Mouse (Mus musculus): ENCODE measurements around the gene Clybl. TPM values are rescaled to one million over a fixed set of nuclear protein-coding genes. Genes with fewer than 3 reads are reported as not detected.

The Clybl gene
- polyA plus RNA-seq, 1 experiment = 66.7 TPM

GRCm38 (mm10) chr14:122379996-122380395 lies 198.5 kb downstream of the Clybl start:
- H3K36me3 ChIP-seq (ENCODE audit: control insufficient read depth, insufficient read depth, low read length) = no peaks in the 10 kb centered on the region
- 86% methylated on average over 5 of the region's 5 CpGs for WGBS
- H3K27ac ChIP-seq (ENCODE audit: insufficient read depth, low read depth, low read length) = no peak overlapping the region
- peak; percentile 25 for DNase-seq
- no peaks in the 10 kb centered on the region for H3K4me1 ChIP-seq (ENCODE audit: control insufficient read depth, insufficient read depth, low read length)
- no peak for TF ChIP-seq POLR2A (IDR thresholded peaks at IDR 0.05; ENCODE audit: low read depth, low read length)
- peak; percentile 46; the same call in 1 of the 2 replicates for TF ChIP-seq CTCF (conservative IDR thresholded peaks at IDR 0.05; ENCODE audit: insufficient read depth, insufficient read length, low read depth, low read length)
- H3K27me3 ChIP-seq (replicated peaks; ENCODE audit: control insufficient read depth, insufficient read depth, low read length) = no peaks in the 10 kb centered on the region
- no peak overlapping the region for H3K4me3 ChIP-seq (ENCODE audit: insufficient read depth, low read depth, low read length)

- TF ChIP-seq CTCF (conservative IDR thresholded peaks at IDR 0.05; ENCODE audit: insufficient read depth, insufficient read length, low read depth, low read length) (no peak), POLR2A (IDR thresholded peaks at IDR 0.05; ENCODE audit: low read depth, low read length) (no peak)
- H3K4me3 ChIP-seq (ENCODE audit: insufficient read depth, low read depth, low read length) = no peak overlapping the region
- 86% methylated on average over 15 of the region's 15 CpGs for WGBS
- DNase-seq = no peak
- no peaks in the 10 kb centered on the region for H3K27me3 ChIP-seq (replicated peaks; ENCODE audit: control insufficient read depth, insufficient read depth, low read length)
- no peaks in the 10 kb centered on the region for H3K4me1 ChIP-seq (ENCODE audit: control insufficient read depth, insufficient read depth, low read length)
- H3K36me3 ChIP-seq (ENCODE audit: control insufficient read depth, insufficient read depth, low read length) = no peaks in the 10 kb centered on the region
- no peak overlapping the region for H3K27ac ChIP-seq (ENCODE audit: insufficient read depth, low read depth, low read length)
These were observed 199.7 kb downstream of the Clybl start for GRCm38 (mm10) chr14:122380896-122381845.

- no peaks in the 10 kb centered on the region for H3K4me1 ChIP-seq (ENCODE audit: control insufficient read depth, insufficient read depth, low read length)
- TF ChIP-seq POLR2A (IDR thresholded peaks at IDR 0.05; ENCODE audit: low read depth, low read length) = no peak
- no peak for TF ChIP-seq CTCF (conservative IDR thresholded peaks at IDR 0.05; ENCODE audit: insufficient read depth, insufficient read length, low read depth, low read length)
- no peak for DNase-seq
- H3K4me3 ChIP-seq (ENCODE audit: insufficient read depth, low read depth, low read length) = no peak overlapping the region
- no peaks in the 10 kb centered on the region for H3K36me3 ChIP-seq (ENCODE audit: control insufficient read depth, insufficient read depth, low read length)
- H3K27ac ChIP-seq (ENCODE audit: insufficient read depth, low read depth, low read length) = no peak overlapping the region
- H3K27me3 ChIP-seq (replicated peaks; ENCODE audit: control insufficient read depth, insufficient read depth, low read length) = no peaks in the 10 kb centered on the region
- WGBS = 89% methylated on average over 5 of the region's 5 CpGs
These were observed 200.8 kb downstream of the Clybl start for GRCm38 (mm10) chr14:122382281-122382680.

GRCm38 (mm10) chr14:122383931-122384330 lies 202.4 kb downstream of the Clybl start:
- Histone ChIP-seq H3K27me3 (replicated peaks; ENCODE audit: control insufficient read depth, insufficient read depth, low read length) (no peaks in the 10 kb centered on the region), H3K4me1 (ENCODE audit: control insufficient read depth, insufficient read depth, low read length) (no peaks in the 10 kb centered on the region), H3K4me3 (ENCODE audit: insufficient read depth, low read depth, low read length) (no peak overlapping the region), H3K36me3 (ENCODE audit: control insufficient read depth, insufficient read depth, low read length) (no peaks in the 10 kb centered on the region), H3K27ac (ENCODE audit: insufficient read depth, low read depth, low read length) (no peak overlapping the region)
- WGBS = 87% methylated on average over 6 of the region's 6 CpGs
- TF ChIP-seq CTCF (conservative IDR thresholded peaks at IDR 0.05; ENCODE audit: insufficient read depth, insufficient read length, low read depth, low read length) (no peak), POLR2A (IDR thresholded peaks at IDR 0.05; ENCODE audit: low read depth, low read length) (no peak)
- peak; percentile 9 for DNase-seq

GRCm38 (mm10) chr14:122384447-122385237 lies 203.1 kb downstream of the Clybl start:
- no peak for DNase-seq
- Histone ChIP-seq H3K36me3 (ENCODE audit: control insufficient read depth, insufficient read depth, low read length) (no peaks in the 10 kb centered on the region), H3K4me1 (ENCODE audit: control insufficient read depth, insufficient read depth, low read length) (no peaks in the 10 kb centered on the region), H3K27ac (ENCODE audit: insufficient read depth, low read depth, low read length) (no peak overlapping the region), H3K4me3 (ENCODE audit: insufficient read depth, low read depth, low read length) (no peak overlapping the region), H3K27me3 (replicated peaks; ENCODE audit: control insufficient read depth, insufficient read depth, low read length) (no peaks in the 10 kb centered on the region)
- TF ChIP-seq CTCF (conservative IDR thresholded peaks at IDR 0.05; ENCODE audit: insufficient read depth, insufficient read length, low read depth, low read length) (no peak), POLR2A (IDR thresholded peaks at IDR 0.05; ENCODE audit: low read depth, low read length) (no peak)
- 64% methylated on average over 21 of the region's 21 CpGs for WGBS

- H3K27me3 ChIP-seq (replicated peaks; ENCODE audit: control insufficient read depth, insufficient read depth, low read length) = no peaks in the 10 kb centered on the region
- H3K36me3 ChIP-seq (ENCODE audit: control insufficient read depth, insufficient read depth, low read length) = no peaks in the 10 kb centered on the region
- no peak overlapping the region for H3K27ac ChIP-seq (ENCODE audit: insufficient read depth, low read depth, low read length)
- WGBS = 63% methylated on average over 3 of the region's 3 CpGs
- TF ChIP-seq POLR2A (IDR thresholded peaks at IDR 0.05; ENCODE audit: low read depth, low read length) = no peak
- TF ChIP-seq CTCF (conservative IDR thresholded peaks at IDR 0.05; ENCODE audit: insufficient read depth, insufficient read length, low read depth, low read length) = no peak
- no peaks in the 10 kb centered on the region for H3K4me1 ChIP-seq (ENCODE audit: control insufficient read depth, insufficient read depth, low read length)
- no peak overlapping the region for H3K4me3 ChIP-seq (ENCODE audit: insufficient read depth, low read depth, low read length)
- DNase-seq = no peak
These were observed 203.7 kb downstream of the Clybl start for GRCm38 (mm10) chr14:122385238-122385534.

- H3K36me3 ChIP-seq (ENCODE audit: control insufficient read depth, insufficient read depth, low read length) = no peaks in the 10 kb centered on the region
- DNase-seq = no peak
- TF ChIP-seq POLR2A (IDR thresholded peaks at IDR 0.05; ENCODE audit: low read depth, low read length) (no peak), CTCF (conservative IDR thresholded peaks at IDR 0.05; ENCODE audit: insufficient read depth, insufficient read length, low read depth, low read length) (no peak)
- WGBS = 98% methylated on average over 5 of the region's 5 CpGs
- H3K27ac ChIP-seq (ENCODE audit: insufficient read depth, low read depth, low read length) = no peak overlapping the region
- H3K4me3 ChIP-seq (ENCODE audit: insufficient read depth, low read depth, low read length) = no peak overlapping the region
- no peaks in the 10 kb centered on the region for H3K4me1 ChIP-seq (ENCODE audit: control insufficient read depth, insufficient read depth, low read length)
- H3K27me3 ChIP-seq (replicated peaks; ENCODE audit: control insufficient read depth, insufficient read depth, low read length) = no peaks in the 10 kb centered on the region
These were observed 204.3 kb downstream of the Clybl start for GRCm38 (mm10) chr14:122385758-122386157.
